Mouse (Mus musculus) retina, postnatal 7 days (tissue): Measurements from ENCODE around the gene Lrrc57.

Experiments used
- DNase-seq: peaks from one replicate; pipeline ENCODE4 v3.0.0-alpha.2; 2012; ENCODE audit warnings: low read depth, low spot score

Gene Lrrc57

DNA sequence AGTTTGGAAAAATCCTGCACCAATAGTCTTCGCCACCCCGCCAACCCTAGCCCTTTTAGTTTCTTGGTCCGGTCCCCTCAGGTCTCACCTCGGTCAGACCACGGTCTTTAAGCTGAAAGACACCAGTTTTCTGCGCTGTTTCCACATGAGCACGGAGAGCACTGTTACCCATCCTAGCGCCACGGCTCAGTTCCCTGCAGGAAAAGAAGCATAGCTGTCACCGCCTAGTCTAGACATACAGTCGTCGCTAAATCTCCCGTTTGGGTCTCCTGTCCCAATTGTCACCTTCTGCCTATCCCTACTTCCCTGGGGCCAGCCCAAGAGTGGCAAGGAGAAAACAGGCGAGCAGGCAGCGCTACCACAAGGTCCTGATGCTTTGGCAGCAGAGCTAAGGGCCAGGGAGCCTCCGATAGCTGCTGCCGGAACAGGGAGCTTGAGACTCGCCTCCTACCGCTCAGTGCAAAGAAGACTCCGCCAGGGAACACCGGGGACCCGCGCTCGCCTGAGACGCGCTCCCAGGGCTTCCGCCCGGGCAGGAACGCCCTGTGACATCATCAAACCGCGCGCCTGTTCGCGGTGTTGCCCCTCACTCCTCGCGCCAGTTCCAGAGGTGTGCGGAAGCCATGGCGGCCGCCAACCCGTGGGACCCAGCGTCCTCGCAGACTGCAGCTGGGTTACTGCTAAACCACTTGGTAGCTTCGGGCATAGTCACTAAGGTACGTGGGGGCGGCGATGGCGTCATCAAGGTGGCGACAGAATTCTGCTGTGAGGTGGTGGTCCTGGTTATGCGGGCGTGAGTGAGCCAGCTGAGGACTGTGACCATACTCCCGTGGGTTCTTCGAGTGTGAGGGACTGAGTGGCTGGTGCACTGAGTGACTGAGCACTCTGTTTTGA, at the start of gene Lrrc57, which contains the start of gene Haus2:
Gene Lrrc57 (minus strand): TSS at position 691 of the 894 bp plus-strand sequence.
Gene Haus2 (plus strand): TSS at position 554 of the 894 bp plus-strand sequence.
- DNase-seq, result peak; percentile 83

DNA sequence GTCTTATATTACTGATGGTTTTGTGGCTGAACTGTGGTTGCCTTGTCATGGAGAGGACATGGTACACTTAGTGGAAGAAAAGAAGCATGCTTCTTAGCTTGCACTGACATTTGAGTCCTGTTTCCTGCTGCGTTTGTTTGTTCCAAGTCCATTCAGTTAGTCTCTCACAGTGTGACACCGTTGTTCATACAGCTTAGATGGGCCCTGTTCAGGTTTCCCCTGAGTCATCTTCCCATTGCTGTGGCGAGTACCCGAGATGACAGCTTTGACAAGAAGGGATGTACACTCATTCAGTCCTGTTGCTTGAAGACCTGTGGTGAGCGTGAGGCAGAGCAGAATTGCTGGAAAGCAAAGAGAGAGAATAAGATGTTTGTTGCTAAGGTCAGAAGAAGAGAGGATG, 49.2 kb upstream of the Lrrc57 start:
- no peak for DNase-seq

DNA sequence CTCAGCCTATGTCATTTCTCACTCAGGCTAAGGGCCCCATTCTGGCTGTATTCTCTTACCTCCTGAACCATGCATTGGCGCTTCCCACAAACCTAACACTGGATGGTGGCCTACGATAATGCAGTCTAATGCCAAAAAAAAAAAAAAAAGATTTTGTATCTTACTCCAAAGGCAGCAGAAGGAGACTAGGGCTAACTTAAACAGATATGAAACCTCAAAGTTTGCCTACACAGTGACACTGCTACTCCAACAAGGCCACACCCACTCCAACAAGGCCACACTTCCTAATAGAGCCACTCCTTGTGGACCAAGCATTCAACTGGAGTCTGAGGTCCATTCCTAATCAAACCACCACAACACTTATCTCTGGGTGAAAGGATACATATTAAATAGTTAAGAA, 47.4 kb upstream of the Lrrc57 start:
- DNase-seq, result no peak

DNA sequence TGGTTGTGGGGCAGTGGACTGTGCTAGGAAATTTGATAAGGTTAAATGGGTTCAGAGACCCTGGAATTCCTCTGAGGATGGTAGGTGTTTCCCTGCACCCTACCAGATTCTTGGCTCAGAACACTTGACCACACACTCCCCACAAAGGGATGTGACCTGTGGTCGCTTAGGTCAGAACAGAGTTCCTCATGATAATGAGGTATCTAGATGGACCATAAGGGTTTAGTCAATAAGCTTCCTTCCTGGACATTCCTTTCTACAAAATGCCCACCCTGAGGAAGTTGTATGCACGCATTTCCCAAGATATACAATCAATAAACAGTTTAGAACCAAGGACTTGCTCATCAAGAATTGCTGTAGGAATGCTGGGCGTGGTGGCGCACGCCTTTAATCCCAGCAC, 46.6 kb upstream of the Lrrc57 start:
- no peak for DNase-seq

DNA sequence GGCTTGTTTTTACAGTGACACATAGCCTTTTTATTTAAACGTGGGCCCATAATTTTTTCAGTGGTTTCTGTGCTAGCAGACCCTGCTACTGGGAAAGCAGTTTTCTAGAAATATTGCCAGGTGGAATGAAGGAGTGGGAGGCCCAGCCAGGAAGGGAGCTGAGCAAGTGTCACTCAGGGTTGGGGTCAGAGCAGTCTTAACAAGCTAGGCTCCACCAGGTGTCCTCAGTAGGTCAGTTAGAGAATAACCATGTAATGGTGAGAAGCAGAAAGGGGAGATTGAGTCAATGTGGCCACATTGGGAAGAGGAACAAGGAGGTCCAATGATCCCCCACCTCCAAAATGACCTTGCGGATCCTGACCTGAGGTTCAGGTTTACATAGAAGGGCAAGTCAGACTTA, 45.4 kb upstream of the Lrrc57 start:
- DNase-seq, result no peak

DNA sequence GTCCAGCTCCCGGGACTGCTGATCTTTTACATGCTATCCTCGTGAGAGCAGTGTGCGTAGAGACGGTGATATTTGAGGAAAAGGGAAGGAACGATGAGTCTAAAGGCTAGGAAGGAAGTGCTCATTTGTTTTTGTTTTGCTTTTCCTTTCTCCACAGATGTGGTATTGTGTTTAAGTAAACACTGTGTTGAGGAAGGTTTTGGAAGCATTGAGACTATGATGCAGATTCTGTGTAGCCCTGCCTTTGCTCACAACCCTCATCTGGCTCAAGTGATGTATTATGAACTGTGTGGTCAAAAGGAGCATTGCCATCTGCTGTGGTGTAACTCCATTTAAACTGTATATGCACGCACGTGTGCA, 43.6 kb upstream of the Lrrc57 start:
- no peak for DNase-seq

DNA sequence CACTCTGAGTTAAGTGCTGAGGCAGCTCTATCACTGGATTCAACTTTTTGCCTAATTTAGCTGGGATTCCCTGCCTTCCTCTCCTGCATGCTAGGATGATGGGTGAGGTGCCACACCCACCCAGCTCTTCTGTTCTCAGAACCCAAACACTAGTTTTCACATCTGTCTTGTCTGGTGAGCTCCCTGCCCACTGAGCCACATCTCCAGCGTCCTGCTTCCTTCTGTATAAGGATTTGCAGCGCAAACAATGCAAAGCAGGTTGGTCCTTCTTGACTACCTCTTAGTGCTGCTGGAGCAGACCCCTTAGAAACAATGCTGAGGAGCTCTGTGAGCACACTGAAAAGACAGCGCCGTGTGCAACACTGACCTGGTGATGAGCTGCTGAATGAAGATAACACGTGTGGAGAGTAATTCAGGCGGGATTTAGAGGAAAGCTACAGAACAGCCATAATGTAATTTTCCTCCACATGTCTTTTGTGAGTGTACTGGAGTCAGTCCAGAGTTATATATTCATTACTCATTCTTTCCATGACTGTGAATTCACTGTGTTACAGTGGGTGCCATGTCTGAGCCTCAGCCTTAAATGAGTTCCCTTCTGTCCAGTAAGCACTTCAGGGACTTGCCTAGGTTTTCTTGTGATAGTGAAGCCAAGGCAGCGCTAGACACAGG, 43.1 kb upstream of the Lrrc57 start:
- DNase-seq, result no peak

DNA sequence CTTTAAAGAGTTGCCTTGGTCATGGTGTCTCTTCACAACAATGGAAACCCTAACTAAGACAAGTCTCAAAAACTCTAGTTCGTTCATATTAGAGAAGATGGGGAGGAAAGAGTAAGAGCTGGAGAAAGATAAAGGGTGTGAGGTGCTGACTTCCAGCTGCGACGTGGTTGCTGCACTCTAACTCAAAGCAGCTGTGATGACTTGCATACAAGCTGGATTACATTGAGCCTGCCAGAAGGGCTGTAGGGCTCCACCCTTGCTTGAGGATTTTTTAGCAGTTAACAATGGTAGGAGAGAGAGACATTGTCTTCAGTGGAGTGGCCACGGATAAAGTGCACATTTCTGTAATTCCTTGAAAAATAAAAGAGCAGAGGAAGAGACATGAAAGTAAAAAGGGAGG, 37.5 kb upstream of the Lrrc57 start:
- no peak for DNase-seq

DNA sequence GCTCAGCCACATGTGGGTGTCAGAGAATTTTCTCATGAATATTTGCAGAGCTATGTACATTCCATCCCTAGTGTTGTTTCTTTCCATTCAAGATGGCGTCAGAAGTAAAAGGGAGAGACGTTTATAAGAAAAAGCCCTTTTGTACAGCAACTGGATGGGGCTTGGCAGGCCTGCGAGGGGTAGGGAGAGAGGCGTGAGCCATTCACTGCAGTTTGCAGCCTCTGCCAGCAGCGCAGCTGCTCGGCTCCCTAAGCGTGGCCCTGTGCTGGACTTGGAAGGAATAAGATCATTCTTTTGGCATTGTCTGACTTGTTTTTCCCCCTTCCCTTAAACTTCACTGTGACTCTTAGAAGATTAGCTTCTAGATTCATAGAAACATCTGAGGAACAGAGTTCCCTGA, 34.5 kb upstream of the Lrrc57 start:
- no peak for DNase-seq

DNA sequence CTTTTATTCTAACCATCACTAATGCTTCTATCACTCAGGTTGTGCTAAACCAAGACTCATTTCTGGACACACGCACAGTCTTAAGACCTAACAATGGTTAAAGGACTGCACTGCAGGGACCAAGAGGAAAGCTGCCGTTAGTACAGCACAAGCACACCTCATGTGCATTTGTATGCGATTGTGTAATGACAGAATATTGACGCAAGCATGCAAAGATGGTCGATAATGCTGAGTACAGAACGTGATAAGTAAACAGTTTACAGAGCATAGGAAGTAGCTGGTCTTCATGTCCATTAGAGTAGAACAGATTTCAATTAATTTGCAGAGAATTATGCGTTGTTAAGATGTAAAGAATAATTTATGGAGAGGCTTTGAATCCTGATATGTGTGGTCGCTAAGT, 31.5 kb upstream of the Lrrc57 start:
- DNase-seq, result no peak

DNA sequence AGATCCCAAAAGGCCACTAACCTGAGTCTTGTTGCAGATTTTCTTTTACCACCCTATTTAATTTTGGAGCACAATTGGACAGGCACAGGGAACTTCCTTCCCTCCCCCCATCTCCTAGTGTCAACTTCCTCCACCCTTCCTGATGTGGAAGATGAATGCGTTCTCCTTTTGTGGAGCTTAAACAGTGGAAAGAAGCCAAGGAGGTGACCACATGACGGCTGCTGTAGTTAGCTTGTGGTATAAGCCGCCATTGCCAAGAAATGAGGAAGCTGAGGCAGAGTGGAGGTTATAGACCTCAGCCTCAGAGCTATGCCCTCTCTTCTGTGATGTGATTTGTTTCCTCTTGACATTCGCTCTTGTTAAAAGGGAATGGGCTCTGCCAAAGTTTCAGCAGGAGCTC, 22.6 kb upstream of the Lrrc57 start:
- DNase-seq, result no peak

DNA sequence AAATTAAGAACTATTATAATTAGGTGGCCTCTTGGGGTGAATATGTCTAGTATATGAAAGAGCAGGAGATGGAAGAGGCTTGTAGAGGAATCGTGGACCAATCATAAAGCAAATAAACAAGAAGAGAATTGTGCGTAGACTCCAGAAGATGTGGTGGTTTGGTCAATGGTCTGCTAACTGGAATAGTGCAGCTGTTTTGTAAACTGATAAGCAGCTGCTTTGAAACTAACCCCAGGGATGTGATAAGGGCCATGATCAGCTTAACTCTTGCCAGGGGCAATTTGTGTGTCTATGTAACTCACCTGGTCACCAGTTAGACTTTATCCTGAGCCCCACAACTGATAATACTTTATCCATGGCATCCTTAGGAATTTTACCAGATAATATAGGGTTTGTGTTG, 22.2 kb upstream of the Lrrc57 start:
- no peak for DNase-seq

DNA sequence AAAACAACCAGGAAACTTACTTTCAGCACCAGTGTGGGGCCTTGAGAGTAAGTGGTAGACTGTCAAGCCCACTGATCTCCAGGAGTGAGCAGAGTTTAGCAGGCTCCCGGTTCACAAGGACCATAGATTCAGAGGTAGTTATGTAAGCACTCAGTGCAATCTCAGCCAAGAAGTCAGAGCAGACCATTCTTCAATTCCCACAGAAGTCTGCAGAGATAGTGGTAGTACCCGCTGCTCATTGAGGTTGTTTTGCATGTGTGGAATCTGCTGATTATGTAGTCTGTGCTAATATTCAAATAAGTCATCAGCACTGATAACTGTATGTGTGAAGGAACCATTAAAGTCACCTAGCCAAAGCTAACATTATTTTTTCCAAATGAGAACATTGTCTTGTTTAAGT, 21.3 kb upstream of the Lrrc57 start:
- no peak for DNase-seq

DNA sequence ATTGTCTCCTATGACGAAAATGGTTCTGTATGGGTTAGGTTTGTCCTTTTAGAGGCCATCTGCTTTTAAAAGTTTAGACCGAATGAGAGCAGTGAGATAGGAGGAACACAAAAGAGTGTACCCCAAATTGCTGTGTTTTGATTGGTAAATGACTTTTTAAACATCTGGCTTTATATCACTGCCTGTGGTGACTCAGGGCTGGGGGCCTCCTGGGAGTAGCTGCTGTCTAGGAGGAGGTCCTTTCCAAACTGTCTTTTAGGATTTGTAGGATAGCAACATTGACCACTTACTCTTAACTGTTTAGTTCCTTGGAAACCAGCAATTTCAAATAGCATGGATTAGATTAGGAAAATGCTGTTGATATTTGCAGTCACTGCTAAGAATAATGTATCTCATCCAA, 20.9 kb upstream of the Lrrc57 start:
- no peak for DNase-seq

DNA sequence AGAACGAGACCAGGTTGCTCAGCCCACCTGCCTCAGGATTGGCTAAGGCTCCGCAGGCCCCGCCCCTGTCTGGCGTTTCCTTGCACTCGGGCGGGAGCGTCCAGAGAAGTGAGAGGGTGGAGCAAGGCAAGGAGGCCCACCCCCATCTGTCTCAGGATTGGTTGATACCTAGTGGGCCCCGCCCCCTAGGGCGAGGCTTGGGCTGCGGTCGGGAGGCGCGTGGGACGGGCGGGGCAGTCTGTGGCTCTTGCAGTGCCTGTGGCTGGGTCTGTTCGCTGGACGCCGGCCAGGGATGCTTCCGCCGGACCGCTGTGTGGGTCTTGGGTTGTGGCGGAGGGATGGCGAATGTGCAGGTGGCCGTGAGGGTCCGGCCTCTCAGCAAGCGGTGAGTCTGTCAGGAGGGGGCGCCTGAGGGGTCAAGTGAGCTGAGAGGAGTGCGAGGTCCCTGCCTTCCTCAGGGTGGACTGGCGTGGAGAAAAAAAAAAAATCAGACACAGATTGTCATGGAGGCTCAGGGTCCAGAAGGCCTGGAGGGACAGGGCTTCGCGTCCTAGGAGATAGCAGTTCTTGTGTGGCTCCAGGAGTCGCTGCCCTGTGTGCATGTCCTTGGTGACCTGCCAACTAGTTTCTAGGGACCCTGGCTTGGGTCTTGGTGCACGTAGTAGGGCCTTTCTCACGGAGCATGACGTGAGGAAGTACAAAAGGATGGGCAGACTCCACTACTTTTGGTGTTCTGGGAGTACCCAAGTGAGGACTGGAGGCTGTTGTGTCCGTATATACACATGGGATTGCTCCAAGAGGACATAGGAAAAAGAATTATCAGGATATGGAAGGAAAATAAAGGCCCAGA, 19.8 kb upstream of the Lrrc57 start, which contains the start of gene Stard9:
Gene Stard9 (plus strand): TSS at position 236 of the 850 bp plus-strand sequence.
- DNase-seq, result peak; percentile 97

DNA sequence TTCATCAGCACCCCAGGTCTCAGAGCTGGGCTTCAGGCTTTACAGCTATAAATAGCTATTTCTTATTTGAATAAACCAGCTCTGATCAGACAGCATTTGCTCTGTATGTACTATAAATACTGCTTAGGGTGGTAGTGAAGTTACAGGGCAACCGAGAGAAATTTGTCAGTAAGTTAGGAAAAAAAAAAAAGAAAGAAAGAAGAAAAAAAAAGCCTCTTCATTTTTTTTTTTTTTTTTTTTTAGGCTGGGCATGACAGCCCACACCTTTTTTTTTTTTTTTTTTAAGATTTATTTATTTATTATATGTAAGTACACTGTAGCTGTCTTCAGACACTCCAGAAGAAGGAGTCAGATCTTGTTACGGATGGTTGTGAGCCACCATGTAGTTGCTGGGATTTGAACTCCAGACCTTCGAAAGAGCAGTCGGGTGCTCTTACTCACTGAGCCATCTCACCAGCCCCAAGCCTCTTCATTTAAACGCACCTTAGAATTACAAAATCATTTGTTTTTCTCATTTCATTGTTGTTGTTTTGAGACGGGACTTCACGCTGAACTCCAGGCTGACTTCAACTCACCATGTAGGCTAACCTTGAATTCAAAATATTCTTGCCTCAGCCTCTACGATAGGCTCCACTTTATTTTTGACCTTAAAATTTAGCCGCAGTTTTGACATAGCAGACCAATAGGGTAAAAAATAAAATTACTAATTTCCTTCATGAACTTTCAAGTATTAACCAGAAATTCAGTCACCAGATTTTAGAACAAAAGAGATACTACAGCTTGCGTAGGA, 19.0 kb upstream of the Lrrc57 start:
- no peak for DNase-seq

DNA sequence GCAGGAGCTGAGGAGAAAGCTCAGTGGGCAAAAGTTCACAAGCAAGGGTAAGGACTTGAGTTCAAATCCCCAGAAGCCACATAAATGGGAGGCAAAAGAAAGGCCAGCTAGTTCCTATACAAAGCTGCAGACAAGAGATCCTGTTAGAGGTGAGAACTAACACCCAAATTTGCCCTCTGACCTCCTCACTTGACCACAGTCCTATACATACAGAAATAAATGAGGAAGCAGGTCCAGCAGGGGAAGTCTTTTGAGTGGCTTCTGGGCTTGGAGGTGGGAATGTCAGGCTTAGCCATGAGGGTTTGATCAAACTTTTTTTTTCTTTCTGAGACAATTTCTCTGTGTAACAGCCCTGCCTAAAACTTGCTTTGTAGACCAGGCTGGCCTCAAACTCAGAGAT, 13.6 kb upstream of the Lrrc57 start:
- DNase-seq, result no peak

DNA sequence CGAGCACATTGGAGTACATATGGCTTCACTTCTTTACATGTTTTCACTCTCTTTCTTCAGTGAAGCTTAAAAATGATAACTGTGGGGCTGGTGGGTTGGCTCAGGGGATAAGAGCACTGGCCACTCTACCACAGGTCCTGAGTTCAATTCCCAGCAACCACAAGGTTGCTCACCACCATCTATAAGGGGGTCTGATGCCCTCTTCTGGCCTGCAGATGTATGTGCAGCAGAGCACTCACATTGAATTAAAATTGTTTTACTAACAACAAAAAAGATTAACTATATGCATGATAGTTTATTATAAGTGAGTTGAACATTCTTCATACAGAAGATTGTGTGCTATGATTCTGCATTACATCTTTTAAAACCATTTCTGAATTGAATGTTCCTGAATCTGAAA, 10.2 kb upstream of the Lrrc57 start:
- DNase-seq, result no peak

DNA sequence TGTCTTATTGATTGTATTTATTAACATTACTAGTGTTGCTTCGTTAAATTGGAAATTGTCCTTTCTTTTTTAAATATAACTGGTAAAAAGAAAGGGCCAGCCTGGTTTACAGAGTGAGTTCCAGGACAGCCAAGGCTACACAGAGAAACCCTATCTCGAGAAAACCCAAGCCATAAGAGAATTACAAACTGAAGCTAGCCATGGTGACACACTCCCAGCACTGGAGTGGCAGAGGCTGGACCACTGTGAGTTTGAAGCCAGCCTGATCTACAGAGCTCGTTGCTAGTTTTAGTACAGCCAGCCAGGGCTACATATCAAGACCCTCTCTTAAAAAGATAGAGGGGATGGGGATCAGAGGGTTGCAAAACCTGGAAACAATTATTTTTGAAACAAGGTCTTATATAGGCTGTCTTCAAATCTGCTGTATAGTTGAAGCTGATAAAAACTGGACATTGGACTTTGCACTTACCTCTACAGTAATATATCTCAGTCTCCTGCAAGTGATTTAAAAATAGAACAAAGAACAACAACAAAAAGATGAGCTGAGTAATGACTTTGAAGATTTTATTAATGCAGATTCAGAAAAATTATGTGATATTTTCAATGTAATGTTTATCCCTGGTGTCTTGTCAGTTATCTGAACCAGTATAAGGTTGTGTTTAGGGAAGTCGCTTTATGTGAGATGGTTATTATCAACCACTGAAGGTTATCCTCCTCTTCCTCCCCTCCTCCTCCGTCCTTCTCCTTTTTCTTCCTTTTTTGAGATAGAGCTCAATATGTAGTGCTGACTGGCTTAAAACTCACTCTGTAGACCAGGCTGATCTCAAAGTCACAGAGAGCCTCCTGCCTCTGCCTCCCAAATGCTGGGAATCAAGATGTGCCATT, 7.2 kb upstream of the Lrrc57 start:
- DNase-seq, result no peak

DNA sequence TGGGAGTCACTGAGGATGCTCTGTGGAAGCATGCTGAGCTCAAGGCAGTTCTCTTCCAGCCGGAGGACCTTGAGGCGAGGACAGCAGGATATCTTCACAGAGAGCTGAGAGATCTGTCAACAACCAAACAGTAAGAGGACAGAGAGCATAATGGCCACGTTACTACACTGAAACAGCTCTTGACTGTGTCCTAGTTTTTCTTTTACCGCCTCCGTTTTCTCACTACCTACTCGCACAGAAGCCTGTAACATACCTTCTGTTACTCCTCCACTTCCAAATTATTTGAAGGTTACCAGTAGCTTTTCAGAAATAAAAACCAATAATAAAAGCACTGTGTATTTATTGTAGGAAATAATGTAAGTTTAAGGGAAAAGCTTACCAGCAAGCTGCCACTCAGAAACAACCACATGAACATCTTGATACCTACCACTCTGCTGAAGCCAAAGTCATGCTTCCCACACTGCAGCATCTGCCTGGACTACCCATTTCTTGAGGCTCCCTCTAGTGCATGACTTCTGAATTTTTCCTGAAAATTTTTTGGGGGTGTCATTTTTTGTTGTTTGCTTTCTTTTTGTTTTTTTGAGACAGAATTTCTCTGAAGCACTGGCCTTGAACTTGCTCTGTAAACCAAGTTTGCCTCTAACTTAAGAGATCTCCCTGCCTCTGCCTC, 3.2 kb downstream of the Lrrc57 start:
- no peak for DNase-seq
